Mouse (Mus musculus): ENCODE measurements around the gene Arhgap8.

The Arhgap8 gene

GRCm38 (mm10) chr15:84784812-84785211 lies 65.0 kb downstream of the Arhgap8 start:
- no peak for DNase-seq (ENCODE audit: extremely low read depth, low read depth, low spot score)

GRCm38 (mm10) chr15:84787161-84787560 lies 67.3 kb downstream of the Arhgap8 start:
- DNase-seq (ENCODE audit: extremely low read depth, low read depth, low spot score), result no peak

- DNase-seq (ENCODE audit: extremely low read depth, low read depth, low spot score), result no peak
These were observed 73.8 kb downstream of the Arhgap8 start for GRCm38 (mm10) chr15:84793649-84794048.

DNA sequence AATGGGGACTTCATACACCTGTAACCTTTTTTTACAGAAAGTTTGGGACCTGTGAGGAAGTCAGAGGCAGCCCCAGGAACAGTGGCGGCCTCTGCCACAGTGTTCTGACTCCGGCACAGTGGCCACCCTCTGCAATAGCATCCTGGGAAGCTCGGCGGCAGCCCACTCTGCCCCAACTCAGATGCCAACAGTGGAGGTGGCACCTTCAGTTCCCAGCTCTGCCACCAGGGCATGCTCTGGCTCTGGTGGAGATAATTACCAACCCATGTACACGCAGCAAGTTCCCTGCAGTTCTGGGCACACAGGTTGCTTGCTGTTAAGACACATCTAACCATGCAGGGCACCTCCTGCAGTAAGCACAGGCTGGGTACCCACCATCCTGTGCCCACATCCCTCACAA lies 80.3 kb downstream of the Arhgap8 start:
- no peak for DNase-seq (ENCODE audit: extremely low read depth, low read depth, low spot score)

GRCm38 (mm10) chr15:84803685-84804084 lies 83.8 kb downstream of the Arhgap8 start:
- DNase-seq (ENCODE audit: extremely low read depth, low read depth, low spot score), result no peak

- DNase-seq (ENCODE audit: extremely low read depth, low read depth, low spot score), result no peak
These were observed 89.6 kb downstream of the Arhgap8 start for GRCm38 (mm10) chr15:84809275-84809952.

DNA sequence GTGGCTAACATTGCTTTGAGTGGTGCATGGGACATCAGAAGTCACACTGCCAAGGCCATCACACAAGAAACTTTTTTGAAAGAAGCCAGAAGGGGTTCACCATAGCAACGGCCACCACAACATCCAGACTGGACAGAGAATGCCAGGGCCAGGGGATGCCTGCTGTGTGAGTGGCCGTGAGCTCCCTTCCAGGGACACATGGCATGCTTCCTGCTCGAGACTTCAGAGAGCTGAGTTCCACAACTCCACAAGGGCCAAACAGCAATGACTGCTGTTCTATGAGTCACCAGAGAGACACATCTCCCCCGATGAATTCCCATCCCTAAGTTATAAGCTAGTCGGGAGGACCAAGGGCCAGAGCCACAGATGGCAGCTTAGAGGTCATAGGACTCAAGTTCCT lies 91.3 kb downstream of the Arhgap8 start:
- DNase-seq (ENCODE audit: extremely low read depth, low read depth, low spot score), result no peak

GRCm38 (mm10) chr15:84812831-84813357 lies 93.0 kb downstream of the Arhgap8 start:
- no peak for DNase-seq (ENCODE audit: extremely low read depth, low read depth, low spot score)

DNA sequence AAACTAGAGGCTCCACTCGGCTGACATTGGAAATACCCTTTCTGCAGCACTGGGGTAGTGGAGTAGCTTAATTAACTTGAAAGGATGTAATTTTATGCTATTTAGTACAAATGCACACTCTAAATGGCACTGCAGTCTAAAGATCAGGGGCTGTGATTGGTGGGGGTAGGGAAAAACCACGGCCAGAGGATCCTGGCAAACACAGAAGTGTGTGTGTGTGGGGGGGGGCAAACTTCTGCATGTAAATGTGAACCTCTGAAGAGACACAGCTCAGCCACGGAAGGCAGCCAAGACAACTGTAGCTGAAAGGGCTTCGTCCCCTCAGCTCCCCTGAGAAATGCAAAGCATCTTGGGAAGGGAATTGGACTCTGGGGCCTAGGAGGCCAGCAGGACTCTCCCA lies 95.3 kb downstream of the Arhgap8 start:
- DNase-seq (ENCODE audit: extremely low read depth, low read depth, low spot score), result no peak

DNA sequence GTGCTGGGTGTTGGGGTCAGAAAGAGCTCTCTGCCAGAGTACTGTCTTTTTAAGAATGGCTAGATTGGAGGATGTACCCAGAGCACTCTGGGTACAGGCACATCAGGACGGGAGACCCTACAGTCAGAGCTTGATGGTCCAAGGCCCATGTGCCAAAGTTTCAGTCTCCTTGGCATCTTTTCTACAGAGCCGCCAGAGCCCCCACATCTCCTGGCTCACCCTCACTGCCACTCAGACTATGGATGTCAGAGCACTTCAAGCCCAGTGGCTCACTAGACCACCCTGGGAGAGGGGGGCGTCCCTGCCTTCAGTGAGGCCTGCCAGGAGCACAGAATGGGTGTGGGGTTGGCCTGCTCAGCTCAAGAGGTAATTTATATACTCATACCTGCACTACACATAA lies 97.7 kb downstream of the Arhgap8 start:
- no peak for DNase-seq (ENCODE audit: extremely low read depth, low read depth, low spot score)

- DNase-seq (ENCODE audit: extremely low read depth, low read depth, low spot score), result no peak
These were observed 98.4 kb downstream of the Arhgap8 start for GRCm38 (mm10) chr15:84818284-84818683.

GRCm38 (mm10) chr15:84820811-84821210 lies 101.0 kb downstream of the Arhgap8 start:
- DNase-seq (ENCODE audit: extremely low read depth, low read depth, low spot score), result no peak

All from fat pad, adult 2 months (tissue).